Mouse (Mus musculus) adrenal gland, postnatal 10 days (tissue): ENCODE results near the gene Paqr7. TPM values are rescaled to one million over a fixed set of nuclear protein-coding genes. Genes with fewer than 3 reads are reported as not detected.
"Not testable (repeated sequence)": the region's sequence is repeated elsewhere in the genome, so short reads cannot be mapped to it uniquely, and the experiment has no call there.

ENCODE experiments used
- DNase-seq: peaks from one replicate; pipeline ENCODE4 v3.0.0; 2021; ENCODE audit warnings: mixed read lengths
- total RNA-seq, 2 experiments: library from RNA; stranded (reverse); gene quantifications; 2 replicates each; pipeline ENCODE4 v1.2.3; 2021

The Paqr7 gene
- total RNA-seq, 2 experiments from 2014 or later, result 23.5 to 28.6 TPM

GRCm38 (mm10) chr4:134471469-134471868 lies 25.0 kb upstream of the Paqr7 start:
- DNase-seq, result no peak

GRCm38 (mm10) chr4:134473764-134474163 lies 22.7 kb upstream of the Paqr7 start:
- no peak for DNase-seq

- no peak for DNase-seq
These were observed 22.3 kb upstream of the Paqr7 start for GRCm38 (mm10) chr4:134474240-134474639.

- DNase-seq, result no peak
These were observed 19.6 kb upstream of the Paqr7 start for GRCm38 (mm10) chr4:134476899-134477298.

- peak; percentile 98 for DNase-seq
These were observed 18.5 kb upstream of the Paqr7 start for GRCm38 (mm10) chr4:134478031-134478430.

GRCm38 (mm10) chr4:134479839-134480238 lies 16.7 kb upstream of the Paqr7 start:
- no peak for DNase-seq

GRCm38 (mm10) chr4:134480864-134481263 lies 15.6 kb upstream of the Paqr7 start:
- DNase-seq, result peak; percentile 87

- DNase-seq, result no peak
These were observed 15.2 kb upstream of the Paqr7 start for GRCm38 (mm10) chr4:134481270-134481669.

GRCm38 (mm10) chr4:134482442-134482841 lies 14.1 kb upstream of the Paqr7 start:
- DNase-seq, result no peak

- DNase-seq, result no peak
These were observed 13.3 kb upstream of the Paqr7 start for GRCm38 (mm10) chr4:134483078-134483688.

GRCm38 (mm10) chr4:134483696-134484095 lies 12.8 kb upstream of the Paqr7 start:
- DNase-seq, result peak; percentile 70

GRCm38 (mm10) chr4:134484231-134484630 lies 12.3 kb upstream of the Paqr7 start:
- no peak for DNase-seq

- no peak for DNase-seq
These were observed 11.2 kb upstream of the Paqr7 start for GRCm38 (mm10) chr4:134485151-134485900.

- DNase-seq, result no peak
These were observed 8.3 kb upstream of the Paqr7 start for GRCm38 (mm10) chr4:134488211-134488610.

GRCm38 (mm10) chr4:134489986-134490665 lies 6.4 kb upstream of the Paqr7 start:
- DNase-seq, result no peak

- no peak for DNase-seq
These were observed 4.8 kb upstream of the Paqr7 start for GRCm38 (mm10) chr4:134491716-134492115.

GRCm38 (mm10) chr4:134494161-134494560 lies 2.3 kb upstream of the Paqr7 start:
- DNase-seq, result not testable (repeated sequence)

GRCm38 (mm10) chr4:134494780-134495545 lies 1.5 kb upstream of the Paqr7 start:
- DNase-seq, result peak; percentile 61

- no peak for DNase-seq
These were observed 962 bp upstream of the Paqr7 start for GRCm38 (mm10) chr4:134495546-134495923.

- no peak for DNase-seq
These were observed 726 bp downstream of the Paqr7 start for GRCm38 (mm10) chr4:134497223-134497622.

GRCm38 (mm10) chr4:134497986-134498731 lies 1.7 kb downstream of the Paqr7 start:
- peak; percentile 67 for DNase-seq

- not testable (repeated sequence) for DNase-seq
These were observed 2.5 kb downstream of the Paqr7 start for GRCm38 (mm10) chr4:134498983-134499382.
